Mouse (Mus musculus): ENCODE results near the gene Nhsl2. TPM values are rescaled to one million over a fixed set of nuclear protein-coding genes. Genes with fewer than 3 reads are reported as not detected.

Gene Nhsl2
- polyA plus RNA-seq, 1 experiment from 2014 or later = 11.8 TPM

DNA sequence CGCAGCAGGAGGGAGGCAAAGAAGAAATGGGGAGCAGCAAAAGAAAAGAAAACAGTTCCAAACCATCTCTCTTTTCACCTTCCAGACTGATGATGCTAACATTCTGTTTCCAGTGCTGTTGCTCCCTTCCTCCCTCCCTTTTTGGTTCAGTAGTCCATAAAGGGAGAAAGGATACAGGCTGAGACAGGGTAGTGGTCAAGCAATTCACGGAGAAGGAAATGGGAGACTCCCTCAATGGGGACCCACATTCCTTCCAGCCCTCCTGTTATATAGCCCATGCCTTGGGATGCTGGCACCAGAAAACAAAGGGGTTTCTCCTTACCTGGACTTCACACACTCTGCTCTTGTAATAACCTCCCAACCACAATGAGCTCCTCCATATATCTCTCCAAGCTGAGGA is 222.3 kb downstream of the Nhsl2 start:
- no peak overlapping the region for H3K9ac ChIP-seq (ENCODE audit: low read depth, low read length)
- no peaks in the 10 kb centered on the region for H3K36me3 ChIP-seq (ENCODE audit: control insufficient read depth, insufficient read depth, low read length)
- peaks cover 6% of the 10 kb centered on the region; the same call in 1 of the 2 replicates for H3K27me3 ChIP-seq (ENCODE audit: control insufficient read depth, insufficient read depth, low read length)
- peak overlapping the region; percentile 63 for H3K4me2 ChIP-seq (replicated peaks; ENCODE audit: low read depth, low read length)
- peak; percentile 25 for ATAC-seq (ENCODE audit: low FRiP score)
- H3K4me3 ChIP-seq (ENCODE audit: low read depth, low read length) = peak overlapping the region; percentile 43
- DNase-seq (ENCODE audit: low spot score) = no peak
- no peaks in the 10 kb centered on the region for H3K9me3 ChIP-seq (ENCODE audit: control insufficient read depth, low read length)
- H3K4me1 ChIP-seq (replicated peaks; ENCODE audit: control insufficient read depth, insufficient read depth, low read length) = no peaks in the 10 kb centered on the region
- 18% methylated on average over 2 of the region's 2 CpGs for WGBS
- H3K27ac ChIP-seq (ENCODE audit: low read depth, low read length) = peak overlapping the region; percentile 69

DNA sequence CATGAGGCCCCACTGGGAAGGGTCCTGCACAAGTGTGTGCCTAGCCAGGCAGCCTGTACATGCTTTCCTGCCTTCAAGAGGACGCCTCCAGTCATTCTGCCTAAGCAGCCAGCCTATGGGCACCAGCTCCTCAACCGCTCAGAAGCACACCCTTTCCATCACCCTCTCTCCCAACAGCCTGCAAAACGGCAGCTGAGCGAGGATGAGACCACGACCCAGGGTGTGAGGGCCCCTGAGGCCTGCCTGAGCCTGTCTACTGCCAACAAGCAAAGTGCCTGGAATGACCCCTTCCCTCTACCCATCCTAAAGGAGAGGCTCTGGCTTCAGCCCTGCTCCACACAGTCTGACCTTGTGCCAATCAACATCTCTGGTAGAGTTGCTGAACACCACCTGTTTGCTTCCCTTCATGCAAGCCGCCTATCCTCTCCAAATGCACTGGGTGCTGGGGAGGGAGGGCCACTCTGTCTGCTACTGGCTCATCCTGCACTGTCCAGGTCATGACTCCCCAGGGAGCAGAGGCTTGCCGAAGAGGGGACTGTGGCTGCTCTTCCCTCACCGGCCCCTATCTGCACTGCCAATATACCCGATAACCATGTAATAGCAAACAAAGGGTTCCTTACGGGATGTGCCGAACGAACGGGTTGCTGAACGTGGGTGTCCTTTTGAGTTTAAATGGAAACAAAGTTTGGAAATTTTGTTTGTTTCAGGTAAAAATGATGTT is 224.6 kb downstream of the Nhsl2 start:
- H3K4me3 ChIP-seq (ENCODE audit: low read depth, low read length) = no peak overlapping the region
- H3K36me3 ChIP-seq (ENCODE audit: control insufficient read depth, insufficient read depth, low read length) = no peaks in the 10 kb centered on the region
- H3K9ac ChIP-seq (ENCODE audit: low read depth, low read length) = no peak overlapping the region
- ATAC-seq (ENCODE audit: low FRiP score) (no peak), DNase-seq (ENCODE audit: low spot score) (no peak)
- no peaks in the 10 kb centered on the region for H3K4me1 ChIP-seq (replicated peaks; ENCODE audit: control insufficient read depth, insufficient read depth, low read length)
- 63% methylated on average over 14 of the region's 14 CpGs for WGBS
- H3K27ac ChIP-seq (ENCODE audit: low read depth, low read length) = no peak overlapping the region
- H3K4me2 ChIP-seq (replicated peaks; ENCODE audit: low read depth, low read length) = no peak overlapping the region
- peaks cover 4% of the 10 kb centered on the region; the same call in 1 of the 2 replicates for H3K27me3 ChIP-seq (ENCODE audit: control insufficient read depth, insufficient read depth, low read length)
- no peaks in the 10 kb centered on the region for H3K9me3 ChIP-seq (ENCODE audit: control insufficient read depth, low read length)

DNA sequence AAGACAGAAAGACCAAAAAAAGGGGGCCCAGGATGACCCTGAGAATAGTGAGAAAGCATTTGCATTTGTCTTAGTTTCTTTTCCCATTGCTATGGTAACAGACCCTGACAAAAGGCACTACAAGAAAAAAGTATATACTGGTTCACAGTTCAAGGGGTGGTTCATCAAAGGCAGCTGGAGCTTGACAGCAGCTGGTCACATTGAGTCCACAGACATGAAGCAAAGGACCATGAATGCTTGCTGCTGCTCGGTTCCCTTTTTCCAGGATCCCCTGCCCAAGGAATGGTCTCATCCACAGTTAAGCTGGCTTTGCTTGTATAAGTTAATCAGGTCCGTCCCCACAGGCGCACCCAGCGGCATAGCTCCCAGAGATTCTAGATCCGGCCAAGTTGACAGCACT is 225.2 kb downstream of the Nhsl2 start:
- H3K4me2 ChIP-seq (replicated peaks; ENCODE audit: low read depth, low read length) = no peak overlapping the region
- H3K27ac ChIP-seq (ENCODE audit: low read depth, low read length) = no peak overlapping the region
- peaks cover 4% of the 10 kb centered on the region; the same call in 1 of the 2 replicates for H3K27me3 ChIP-seq (ENCODE audit: control insufficient read depth, insufficient read depth, low read length)
- no peaks in the 10 kb centered on the region for H3K9me3 ChIP-seq (ENCODE audit: control insufficient read depth, low read length)
- no peak overlapping the region for H3K4me3 ChIP-seq (ENCODE audit: low read depth, low read length)
- H3K9ac ChIP-seq (ENCODE audit: low read depth, low read length) = no peak overlapping the region
- H3K4me1 ChIP-seq (replicated peaks; ENCODE audit: control insufficient read depth, insufficient read depth, low read length) = no peaks in the 10 kb centered on the region
- WGBS = 58% methylated on average over 5 of the region's 5 CpGs
- ATAC-seq (ENCODE audit: low FRiP score) (no peak), DNase-seq (ENCODE audit: low spot score) (peak; percentile 21)
- no peaks in the 10 kb centered on the region for H3K36me3 ChIP-seq (ENCODE audit: control insufficient read depth, insufficient read depth, low read length)

DNA sequence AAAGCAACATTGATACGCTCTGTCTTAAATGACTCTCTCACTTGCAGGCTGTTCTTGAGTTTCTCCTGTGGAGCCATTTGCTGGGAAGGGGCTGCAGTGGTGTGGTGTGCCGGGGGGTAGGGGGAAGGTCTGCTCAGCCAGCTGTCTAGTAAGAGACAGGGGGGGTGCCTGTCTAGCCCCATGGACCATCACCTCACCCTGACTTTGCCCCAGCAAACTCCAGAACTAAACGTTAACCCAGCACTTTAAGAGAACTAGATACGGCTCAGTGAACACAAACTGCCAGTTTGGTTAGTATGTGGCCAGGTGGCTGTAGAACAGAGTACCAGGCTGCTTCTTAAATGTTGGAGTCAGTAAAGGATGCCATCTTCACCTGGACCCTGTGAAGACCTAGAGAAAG is 226.0 kb downstream of the Nhsl2 start:
- Histone ChIP-seq H3K9ac (ENCODE audit: low read depth, low read length) (no peak overlapping the region), H3K9me3 (ENCODE audit: control insufficient read depth, low read length) (no peaks in the 10 kb centered on the region), H3K4me1 (replicated peaks; ENCODE audit: control insufficient read depth, insufficient read depth, low read length) (no peaks in the 10 kb centered on the region), H3K4me2 (replicated peaks; ENCODE audit: low read depth, low read length) (no peak overlapping the region), H3K27me3 (ENCODE audit: control insufficient read depth, insufficient read depth, low read length) (peaks cover 4% of the 10 kb centered on the region; the same call in 1 of the 2 replicates), H3K27ac (ENCODE audit: low read depth, low read length) (no peak overlapping the region), H3K36me3 (ENCODE audit: control insufficient read depth, insufficient read depth, low read length) (no peaks in the 10 kb centered on the region), H3K4me3 (ENCODE audit: low read depth, low read length) (no peak overlapping the region)
- ATAC-seq (ENCODE audit: low FRiP score) = no peak
- DNase-seq (ENCODE audit: low spot score) = no peak
- 78% methylated on average over 4 of the region's 4 CpGs for WGBS

DNA sequence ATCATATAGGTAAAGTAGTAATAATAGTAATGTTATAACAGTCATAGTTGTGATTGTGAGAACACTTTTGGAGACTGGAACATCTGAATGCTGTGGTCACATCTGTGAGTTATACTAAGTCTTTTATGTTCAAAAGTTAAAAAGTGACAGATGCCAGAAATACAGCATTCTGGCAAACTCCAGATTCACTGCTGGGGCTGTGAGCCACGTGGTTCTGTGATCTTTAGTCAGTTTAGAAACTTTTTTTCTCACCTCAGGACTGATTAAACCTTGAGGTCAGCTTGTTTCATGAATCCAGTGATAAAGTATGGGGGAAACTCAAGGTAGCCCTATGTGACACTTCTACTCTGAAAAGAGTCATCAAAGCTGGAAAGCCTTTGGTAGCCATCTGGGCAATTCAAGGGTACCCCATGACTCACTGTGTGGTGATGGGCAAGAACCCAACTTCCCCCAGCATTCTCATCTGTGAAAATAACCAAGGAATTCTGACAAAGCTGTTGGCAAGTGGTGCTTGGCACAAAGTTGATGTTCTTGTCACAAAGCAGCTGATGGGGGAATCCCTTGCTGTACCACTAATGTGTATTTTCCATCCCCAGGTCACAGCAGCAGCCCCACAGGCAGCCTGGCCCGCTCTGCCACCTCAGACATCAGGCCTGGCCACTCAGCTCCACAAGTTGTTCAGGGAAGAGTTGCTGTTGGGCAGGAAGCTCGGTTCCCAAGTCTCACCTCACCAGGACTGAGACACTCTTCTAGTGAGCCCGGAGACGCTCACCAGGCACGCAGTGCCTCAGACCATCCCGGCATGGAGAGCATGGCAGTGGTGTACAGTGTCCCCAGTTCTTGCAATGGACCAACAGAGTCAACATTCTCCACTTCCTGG is 227.9 kb downstream of the Nhsl2 start:
- Histone ChIP-seq H3K27me3 (ENCODE audit: control insufficient read depth, insufficient read depth, low read length) (peaks cover 2% of the 10 kb centered on the region; the same call in 1 of the 2 replicates), H3K9ac (ENCODE audit: low read depth, low read length) (no peak overlapping the region), H3K36me3 (ENCODE audit: control insufficient read depth, insufficient read depth, low read length) (no peaks in the 10 kb centered on the region), H3K4me1 (replicated peaks; ENCODE audit: control insufficient read depth, insufficient read depth, low read length) (no peaks in the 10 kb centered on the region), H3K4me2 (replicated peaks; ENCODE audit: low read depth, low read length) (no peak overlapping the region), H3K4me3 (ENCODE audit: low read depth, low read length) (no peak overlapping the region), H3K9me3 (ENCODE audit: control insufficient read depth, low read length) (no peaks in the 10 kb centered on the region), H3K27ac (ENCODE audit: low read depth, low read length) (no peak overlapping the region)
- DNase-seq (ENCODE audit: low spot score) = no peak
- 86% methylated on average over 7 of the region's 7 CpGs for WGBS
- no peak for ATAC-seq (ENCODE audit: low FRiP score)

DNA sequence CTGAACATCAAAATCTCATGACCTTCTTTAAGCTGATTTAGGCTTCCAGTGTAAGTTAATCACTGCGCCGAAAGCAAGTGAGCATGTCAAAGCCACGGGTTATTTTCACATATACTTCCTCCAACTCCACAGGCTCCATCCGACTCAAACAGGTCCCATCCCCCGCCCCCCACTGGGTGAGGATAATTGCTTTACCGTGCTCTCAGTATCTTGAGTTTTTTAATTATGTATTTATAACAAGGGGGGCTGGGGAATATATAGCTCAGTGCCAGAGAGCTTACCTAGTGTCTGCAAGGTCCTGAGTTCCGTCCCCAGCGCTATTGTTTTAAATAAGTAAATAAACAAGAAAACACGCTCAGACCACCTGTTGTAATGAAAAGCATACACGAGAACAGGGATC is 231.9 kb downstream of the Nhsl2 start:
- no peaks in the 10 kb centered on the region for H3K9me3 ChIP-seq (ENCODE audit: control insufficient read depth, low read length)
- H3K27me3 ChIP-seq (ENCODE audit: control insufficient read depth, insufficient read depth, low read length) = no peaks in the 10 kb centered on the region
- H3K36me3 ChIP-seq (ENCODE audit: control insufficient read depth, insufficient read depth, low read length) = no peaks in the 10 kb centered on the region
- H3K4me2 ChIP-seq (replicated peaks; ENCODE audit: low read depth, low read length) = no peak overlapping the region; the same call in 1 of the 2 replicates
- DNase-seq (ENCODE audit: low spot score) = no peak
- ATAC-seq (ENCODE audit: low FRiP score) = peak; percentile 28; the same call in 1 of the 2 replicates
- WGBS = 47% methylated on average over 10 of the region's 10 CpGs
- no peak overlapping the region for H3K4me3 ChIP-seq (ENCODE audit: low read depth, low read length)
- H3K27ac ChIP-seq (ENCODE audit: low read depth, low read length) = peak overlapping the region; percentile 86
- H3K4me1 ChIP-seq (replicated peaks; ENCODE audit: control insufficient read depth, insufficient read depth, low read length) = no peaks in the 10 kb centered on the region
- H3K9ac ChIP-seq (ENCODE audit: low read depth, low read length) = no peak overlapping the region

DNA sequence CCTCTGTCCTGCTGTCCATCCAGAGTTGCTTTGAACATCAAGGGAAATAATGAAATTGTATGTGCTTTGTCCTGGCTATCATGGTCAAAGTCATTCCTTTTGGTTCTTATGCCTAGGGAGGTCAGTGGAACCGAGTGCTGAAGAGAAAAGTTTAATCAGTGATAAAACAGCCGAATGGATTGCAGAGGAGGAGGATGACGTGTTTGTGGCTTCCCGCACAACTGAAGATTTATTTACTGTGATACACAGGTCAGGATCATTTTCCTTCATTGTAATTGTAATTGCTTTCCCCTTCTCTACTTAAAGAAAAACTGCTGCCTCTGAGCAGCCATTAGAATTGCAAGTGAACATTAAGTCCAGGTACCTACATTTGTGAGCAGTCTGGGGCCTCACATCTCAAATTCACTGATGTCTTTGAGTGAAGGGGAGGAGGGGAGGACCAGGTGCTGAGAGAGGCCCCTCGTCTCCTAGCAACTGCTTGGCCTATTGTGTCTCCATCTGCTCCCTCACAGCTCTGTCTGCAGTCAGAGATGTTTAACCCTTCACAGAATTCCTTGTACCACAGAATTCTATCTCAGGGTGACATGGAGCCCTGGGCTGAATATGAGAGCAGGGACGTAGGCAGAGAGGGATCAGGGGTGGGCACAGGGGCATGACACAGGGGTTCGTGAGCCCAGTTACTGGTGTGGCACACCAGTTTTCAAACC is 232.5 kb downstream of the Nhsl2 start:
- Histone ChIP-seq H3K27me3 (ENCODE audit: control insufficient read depth, insufficient read depth, low read length) (no peaks in the 10 kb centered on the region), H3K4me1 (replicated peaks; ENCODE audit: control insufficient read depth, insufficient read depth, low read length) (no peaks in the 10 kb centered on the region), H3K4me2 (replicated peaks; ENCODE audit: low read depth, low read length) (peak overlapping the region; percentile 11; the same call in 1 of the 2 replicates), H3K9me3 (ENCODE audit: control insufficient read depth, low read length) (no peaks in the 10 kb centered on the region), H3K36me3 (ENCODE audit: control insufficient read depth, insufficient read depth, low read length) (no peaks in the 10 kb centered on the region), H3K27ac (ENCODE audit: low read depth, low read length) (peak overlapping the region; percentile 86), H3K4me3 (ENCODE audit: low read depth, low read length) (no peak overlapping the region), H3K9ac (ENCODE audit: low read depth, low read length) (no peak overlapping the region)
- WGBS = 27% methylated on average over 7 of the region's 7 CpGs
- DNase-seq (ENCODE audit: low spot score) (peak; percentile 73), ATAC-seq (ENCODE audit: low FRiP score) (peak; percentile 93)

- Histone ChIP-seq H3K4me3 (ENCODE audit: low read depth, low read length) (no peak overlapping the region), H3K9ac (ENCODE audit: low read depth, low read length) (no peak overlapping the region), H3K27ac (ENCODE audit: low read depth, low read length) (peak overlapping the region; percentile 86), H3K36me3 (ENCODE audit: control insufficient read depth, insufficient read depth, low read length) (no peaks in the 10 kb centered on the region), H3K27me3 (ENCODE audit: control insufficient read depth, insufficient read depth, low read length) (no peaks in the 10 kb centered on the region), H3K9me3 (ENCODE audit: control insufficient read depth, low read length) (no peaks in the 10 kb centered on the region), H3K4me1 (replicated peaks; ENCODE audit: control insufficient read depth, insufficient read depth, low read length) (no peaks in the 10 kb centered on the region), H3K4me2 (replicated peaks; ENCODE audit: low read depth, low read length) (no peak overlapping the region)
- no peak for ATAC-seq (ENCODE audit: low FRiP score)
- WGBS = 29% methylated on average over 5 of the region's 5 CpGs
- DNase-seq (ENCODE audit: low spot score) = no peak
These were observed 233.2 kb downstream of the Nhsl2 start for GRCm38 (mm10) chrX:102082340-102082739.
